Mouse (Mus musculus): ENCODE data around the gene Olfr1233.

Gene Olfr1233

GRCm38 (mm10) chr2:89342298-89342697 is at the start of gene Olfr1233:
Gene Olfr1233, minus strand, starts transcription at chr2:89342398.
- in situ Hi-C loops (cut with MboI; ENCODE audit: unreplicated experiment in 2 of 2) = no loop called here

- in situ Hi-C loops (cut with MboI; ENCODE audit: unreplicated experiment in 2 of 2) = no loop called here
Measured at GRCm38 (mm10) chr2:89364765-89365164, 22.6 kb upstream of the Olfr1233 start, which contains the start of gene Olfr1234. Gene Olfr1234, minus strand, starts transcription at chr2:89364865.

GRCm38 (mm10) chr2:89329575-89329974 is 12.6 kb downstream of the Olfr1233 start, which contains the start of gene Olfr1232:
Gene Olfr1232, minus strand, starts transcription at chr2:89329675.
- in situ Hi-C loops (cut with MboI; ENCODE audit: unreplicated experiment in 2 of 2) = no loop called here

- in situ Hi-C loops (cut with MboI; ENCODE audit: unreplicated experiment in 2 of 2) = no loop called here
Measured at GRCm38 (mm10) chr2:89306974-89307373, 35.2 kb downstream of the Olfr1233 start, which contains the start of gene Olfr1231. Gene Olfr1231, minus strand, starts transcription at chr2:89307074.

- in situ Hi-C loops (cut with MboI; ENCODE audit: unreplicated experiment in 2 of 2) = no loop called here
Measured at GRCm38 (mm10) chr2:89297168-89297567, 45.0 kb downstream of the Olfr1233 start, which contains the start of gene Olfr1230. Gene Olfr1230, minus strand, starts transcription at chr2:89297268.

- in situ Hi-C loops (cut with MboI; ENCODE audit: unreplicated experiment in 2 of 2) = no loop called here
Measured at GRCm38 (mm10) chr2:89287914-89288313, 54.3 kb downstream of the Olfr1233 start, which contains the start of gene Olfr1229. Gene Olfr1229, minus strand, starts transcription at chr2:89288014.

Measured in v-Abl transformed pro-B cells (cell line).